Mouse (Mus musculus) forebrain, embryonic 14.5 days (tissue): ENCODE measurements around the gene Podxl. TPM values are rescaled to one million over a fixed set of nuclear protein-coding genes. Genes with fewer than 3 reads are reported as not detected.
"Not testable (repeated sequence)": the region's sequence is repeated elsewhere in the genome, so short reads cannot be mapped to it uniquely, and the experiment has no call there.

Experiments used
- ATAC-seq: fragments of 200-750 bp; cut with Nextera tagmentation; 2 replicates; pipeline ENCODE4 v1.8.0; 2017; ENCODE audit warnings: mild to moderate bottlenecking, moderate library complexity
- DNase-seq: peaks from one replicate; pipeline ENCODE4 v3.0.0-alpha.2; 2015; ENCODE audit warnings: low spot score
- H3K27ac ChIP-seq: fragments of 300-500 bp; sonication (generic); 2 replicates; pipeline ENCODE4 v1.5.1; 2014; ENCODE audit warnings: low read depth, mild to moderate bottlenecking, control low read depth, low read length, moderate library complexity
- H3K27me3 ChIP-seq: fragments of 300-500 bp; sonication (generic); replicated peaks from 2 replicates; pipeline ENCODE4 v1.6.1; 2014; ENCODE audit warnings: low read length, control low read depth, mixed read lengths; ENCODE audit not compliant: control insufficient read depth, insufficient read depth
- H3K36me3 ChIP-seq: fragments of 300-500 bp; sonication (generic); 2 replicates; pipeline ENCODE4 v1.6.1; 2014; ENCODE audit warnings: low read length, control low read depth; ENCODE audit not compliant: control insufficient read depth, insufficient read depth
- H3K4me1 ChIP-seq: fragments of 300-500 bp; sonication (generic); 2 replicates; pipeline ENCODE4 v1.6.1; 2014; ENCODE audit warnings: antibody characterized with exemption, low read length, control low read depth; ENCODE audit not compliant: control insufficient read depth, insufficient read depth
- H3K4me2 ChIP-seq: fragments of 300-500 bp; sonication (generic); 2 replicates; pipeline ENCODE4 v1.6.1; 2014; ENCODE audit warnings: mild to moderate bottlenecking, control low read depth, low read length
- H3K4me3 ChIP-seq: fragments of 300-500 bp; sonication (generic); 2 replicates; pipeline ENCODE4 v1.5.1; 2014; ENCODE audit warnings: low read depth, low read length, control low read depth
- H3K9ac ChIP-seq: fragments of 300-500 bp; sonication (generic); 2 replicates; pipeline ENCODE4 v1.6.1; 2014; ENCODE audit warnings: mild to moderate bottlenecking, low read length, control low read depth, moderate library complexity
- H3K9me3 ChIP-seq: fragments of 300-500 bp; sonication (generic); replicated peaks from 2 replicates; pipeline ENCODE4 v1.6.1; 2016; ENCODE audit warnings: low read length, control low read depth, mixed read lengths; ENCODE audit not compliant: control insufficient read depth
- WGBS: fragments of 180-500 bp; shearing (Covaris S2); extraction: QIAGEN DNeasy Blood & Tissue Kit; methylation state at CpG from one replicate; pipeline ENCODE4 v1.1.7; 2014; 5-methylcytosine and 5-hydroxymethylcytosine counted together
- polyA plus RNA-seq: library from polyadenylated mRNA; unstranded; fragments of >200 nt; fragmentation: Nextera tagmentation; extraction: Ambion mirVana; gene quantifications from 2 replicates; pipeline ENCODE4 v1.2.1, GENCODE M21; 2014

The Podxl gene
- polyA plus RNA-seq, 1 experiment from 2014 or later: 10.7 TPM

- no peaks in the 10 kb centered on the region for H3K4me1 ChIP-seq
- no peaks in the 10 kb centered on the region for H3K27me3 ChIP-seq
- H3K36me3 ChIP-seq: no peaks in the 10 kb centered on the region
- no peak overlapping the region for H3K4me2 ChIP-seq
- WGBS: 85% methylated on average over 9 of the region's 9 CpGs
- H3K9ac ChIP-seq: no peak overlapping the region
- ATAC-seq (no peak), DNase-seq (no peak)
- H3K27ac ChIP-seq: no peak overlapping the region
- no peak overlapping the region for H3K4me3 ChIP-seq
- no peaks in the 10 kb centered on the region for H3K9me3 ChIP-seq
These were observed 12.4 kb upstream of the Podxl start for GRCm38 (mm10) chr6:31576151-31576550.

DNA sequence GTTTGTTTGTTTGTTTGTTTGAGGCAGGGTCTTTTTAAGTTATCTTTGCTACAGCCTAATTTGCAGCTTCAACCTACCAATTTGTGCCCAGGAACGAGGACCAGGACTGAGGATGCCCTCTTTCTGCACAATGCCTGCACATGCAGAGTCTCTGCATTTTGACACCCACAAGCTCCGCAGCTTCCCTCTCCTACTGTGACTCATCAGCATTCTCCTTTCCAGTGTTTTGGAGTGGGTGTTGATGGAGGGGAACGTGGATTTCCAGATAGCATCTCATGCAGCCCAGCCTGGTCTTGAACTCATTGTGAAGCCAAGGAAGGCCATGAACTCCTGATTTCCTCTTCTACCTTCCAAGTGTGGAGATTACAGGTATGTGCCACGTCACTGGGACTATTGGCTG lies 11.3 kb upstream of the Podxl start:
- Histone ChIP-seq H3K4me3 (no peak overlapping the region), H3K9me3 (no peaks in the 10 kb centered on the region), H3K4me2 (no peak overlapping the region), H3K4me1 (no peaks in the 10 kb centered on the region), H3K27ac (no peak overlapping the region), H3K27me3 (no peaks in the 10 kb centered on the region), H3K9ac (no peak overlapping the region), H3K36me3 (no peaks in the 10 kb centered on the region)
- ATAC-seq (no peak), DNase-seq (no peak)
- 72% methylated on average over 4 of the region's 4 CpGs for WGBS

GRCm38 (mm10) chr6:31571459-31571858 lies 7.7 kb upstream of the Podxl start:
- Histone ChIP-seq H3K27me3 (no peaks in the 10 kb centered on the region), H3K4me1 (no peaks in the 10 kb centered on the region), H3K4me2 (no peak overlapping the region), H3K36me3 (no peaks in the 10 kb centered on the region), H3K9ac (no peak overlapping the region), H3K9me3 (no peaks in the 10 kb centered on the region), H3K4me3 (no peak overlapping the region), H3K27ac (no peak overlapping the region)
- ATAC-seq (no peak), DNase-seq (no peak)
- 72% methylated on average over 3 of the region's 3 CpGs for WGBS

GRCm38 (mm10) chr6:31568070-31568595 lies 4.4 kb upstream of the Podxl start:
- DNase-seq (peak; percentile 8), ATAC-seq (no peak)
- Histone ChIP-seq H3K4me3 (no peak overlapping the region), H3K27ac (no peak overlapping the region), H3K4me1 (peaks cover 6% of the 10 kb centered on the region; the same call in 1 of the 2 replicates), H3K4me2 (no peak overlapping the region), H3K9ac (no peak overlapping the region), H3K36me3 (no peaks in the 10 kb centered on the region), H3K27me3 (no peaks in the 10 kb centered on the region), H3K9me3 (no peaks in the 10 kb centered on the region)
- 25% methylated on average over 7 of the region's 7 CpGs for WGBS

- 24% methylated on average over 7 of the region's 7 CpGs for WGBS
- no peak overlapping the region for H3K9ac ChIP-seq
- no peaks in the 10 kb centered on the region for H3K27me3 ChIP-seq
- no peaks in the 10 kb centered on the region for H3K9me3 ChIP-seq
- no peak for ATAC-seq
- DNase-seq: no peak
- H3K4me2 ChIP-seq: no peak overlapping the region
- H3K4me1 ChIP-seq: peaks cover 14% of the 10 kb centered on the region; the same call in 1 of the 2 replicates
- no peak overlapping the region for H3K4me3 ChIP-seq
- no peak overlapping the region for H3K27ac ChIP-seq
- H3K36me3 ChIP-seq: no peaks in the 10 kb centered on the region
These were observed 3.4 kb upstream of the Podxl start for GRCm38 (mm10) chr6:31567200-31567599.

DNA sequence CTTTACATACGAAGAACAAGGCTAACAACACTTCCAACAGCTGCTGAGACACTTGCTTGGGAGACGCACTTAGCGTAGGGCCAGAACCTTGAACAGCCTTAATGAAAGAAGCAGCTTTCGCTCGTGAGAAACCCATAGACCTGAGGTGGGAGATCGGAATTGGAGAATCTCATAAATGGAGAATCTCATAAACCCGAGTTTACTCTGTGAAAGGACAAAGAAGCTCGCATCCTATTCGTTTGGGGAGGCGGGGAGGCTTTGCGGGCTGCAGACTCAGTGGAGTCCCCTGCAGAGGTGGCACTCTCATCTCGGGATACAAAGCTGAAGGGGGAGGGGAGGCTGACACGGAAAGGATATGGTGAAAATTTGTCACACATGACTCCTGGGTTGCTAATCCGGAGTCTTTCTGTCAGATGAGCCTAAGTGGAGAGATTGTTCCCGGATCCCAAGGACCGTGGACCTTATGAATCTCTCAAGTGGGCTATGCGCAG lies 1.2 kb upstream of the Podxl start:
- 3% methylated on average over 17 of the region's 17 CpGs for WGBS
- H3K9ac ChIP-seq: peak overlapping the region; percentile 84; the same call in 1 of the 2 replicates
- H3K36me3 ChIP-seq: no peaks in the 10 kb centered on the region
- H3K4me3 ChIP-seq: peak overlapping the region; percentile 76
- peak overlapping the region; percentile 96 for H3K4me2 ChIP-seq
- H3K9me3 ChIP-seq: no peaks in the 10 kb centered on the region
- no peaks in the 10 kb centered on the region for H3K27me3 ChIP-seq
- peaks cover 24% of the 10 kb centered on the region for H3K4me1 ChIP-seq
- peak; percentile 61 for DNase-seq
- no peak for ATAC-seq
- H3K27ac ChIP-seq: peak overlapping the region; percentile 9; the same call in 1 of the 2 replicates

DNA sequence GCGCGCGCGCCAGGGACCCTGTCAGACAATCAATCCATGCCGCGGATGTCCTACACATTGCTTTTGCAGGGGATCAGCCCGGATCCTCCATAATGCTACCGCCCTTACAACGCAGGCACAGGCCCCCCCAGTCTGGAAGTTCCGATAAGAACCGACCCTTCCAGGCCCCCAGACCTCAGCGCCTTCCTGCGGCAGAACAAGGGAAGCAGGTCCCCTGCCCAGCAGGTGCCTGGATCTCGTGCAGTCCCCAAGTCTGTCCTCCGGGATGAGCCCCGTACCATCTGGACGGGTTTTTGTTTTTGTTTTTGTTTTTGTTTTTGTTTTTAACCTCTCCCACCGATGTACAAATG lies 376 bp upstream of the Podxl start:
- DNase-seq (no peak), ATAC-seq (no peak; the same call in 1 of the 2 replicates)
- Histone ChIP-seq H3K4me3 (peak overlapping the region; percentile 76), H3K27me3 (no peaks in the 10 kb centered on the region), H3K4me1 (peaks cover 24% of the 10 kb centered on the region), H3K9ac (peak overlapping the region; percentile 84), H3K4me2 (peak overlapping the region; percentile 96), H3K27ac (peak overlapping the region; percentile 33; the same call in 1 of the 2 replicates), H3K9me3 (no peaks in the 10 kb centered on the region), H3K36me3 (no peaks in the 10 kb centered on the region)
- under 1% methylated on average over 18 of the region's 18 CpGs for WGBS

DNA sequence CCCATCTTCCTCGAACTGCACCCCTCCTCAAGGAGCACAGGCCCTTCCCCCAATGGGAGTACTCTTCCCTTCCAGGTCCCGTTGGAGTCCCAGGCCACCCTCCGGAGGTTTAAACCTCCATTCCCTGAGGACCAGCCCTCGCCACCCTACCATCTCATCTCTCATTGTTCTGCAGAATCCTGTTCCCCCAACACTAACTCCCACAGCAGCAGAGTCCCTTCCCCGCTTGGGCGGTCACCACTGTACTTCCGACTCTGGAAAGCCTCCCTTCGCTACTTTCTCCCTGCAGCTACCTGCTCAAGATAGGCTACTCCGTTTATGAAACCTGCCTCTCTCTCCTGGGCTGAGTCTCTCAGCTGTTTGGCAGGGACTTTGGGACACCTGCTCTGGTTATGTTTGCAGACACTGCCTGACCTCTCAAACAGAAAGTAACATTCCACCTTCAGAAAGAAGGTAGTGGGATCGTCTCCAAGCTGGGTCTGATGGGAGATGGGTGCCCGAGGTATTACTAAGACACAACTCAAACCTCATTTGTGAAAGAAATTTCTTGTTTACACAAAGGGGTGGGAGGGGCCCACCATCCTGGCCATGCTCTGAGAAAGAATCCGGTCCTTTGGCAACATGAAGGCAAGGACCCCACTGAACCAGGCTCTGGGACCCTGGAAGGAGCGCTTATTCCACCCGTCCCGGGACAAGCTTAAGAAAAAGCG lies 1.3 kb downstream of the Podxl start:
- no peaks in the 10 kb centered on the region for H3K36me3 ChIP-seq
- H3K9ac ChIP-seq: peak overlapping the region; percentile 84
- H3K27ac ChIP-seq: no peak overlapping the region
- H3K27me3 ChIP-seq: no peaks in the 10 kb centered on the region
- peak overlapping the region; percentile 76 for H3K4me3 ChIP-seq
- ATAC-seq (no peak), DNase-seq (peak; percentile 31)
- peaks cover 24% of the 10 kb centered on the region for H3K4me1 ChIP-seq
- WGBS: 9% methylated on average over 16 of the region's 16 CpGs
- H3K9me3 ChIP-seq: no peaks in the 10 kb centered on the region
- peak overlapping the region; percentile 96 for H3K4me2 ChIP-seq

DNA sequence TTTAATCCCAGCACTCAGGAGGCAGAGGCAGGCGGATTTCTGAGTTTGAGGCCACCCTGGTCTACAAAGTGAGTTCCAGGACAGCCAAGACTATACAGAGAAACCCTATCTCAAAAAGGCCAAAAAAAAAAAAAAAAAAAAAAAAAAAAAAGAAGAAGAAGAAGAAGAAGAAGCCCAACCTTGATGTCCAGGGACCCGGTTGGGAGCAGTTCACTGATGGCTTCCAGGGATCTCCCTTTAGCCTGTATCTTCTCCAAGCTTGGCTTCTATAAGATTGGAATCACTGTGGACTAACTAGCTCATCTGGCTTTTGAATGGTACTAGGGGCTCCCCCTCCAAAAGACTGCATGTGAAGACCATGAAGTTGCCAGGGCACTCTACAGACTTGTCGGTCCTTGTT lies 1.8 kb downstream of the Podxl start:
- DNase-seq, ATAC-seq, H3K27me3 ChIP-seq, H3K36me3 ChIP-seq, H3K9me3 ChIP-seq, H3K27ac ChIP-seq: not testable (repeated sequence)
- peak overlapping the region; percentile 84; the same call in 1 of the 2 replicates for H3K9ac ChIP-seq
- 53% methylated on average over 3 of the region's 3 CpGs for WGBS
- H3K4me2 ChIP-seq: peak overlapping the region; percentile 96
- peaks cover 24% of the 10 kb centered on the region for H3K4me1 ChIP-seq
- peak overlapping the region; percentile 76 for H3K4me3 ChIP-seq
